Mouse (Mus musculus): ENCODE data around the gene Nqo1.

DNA sequence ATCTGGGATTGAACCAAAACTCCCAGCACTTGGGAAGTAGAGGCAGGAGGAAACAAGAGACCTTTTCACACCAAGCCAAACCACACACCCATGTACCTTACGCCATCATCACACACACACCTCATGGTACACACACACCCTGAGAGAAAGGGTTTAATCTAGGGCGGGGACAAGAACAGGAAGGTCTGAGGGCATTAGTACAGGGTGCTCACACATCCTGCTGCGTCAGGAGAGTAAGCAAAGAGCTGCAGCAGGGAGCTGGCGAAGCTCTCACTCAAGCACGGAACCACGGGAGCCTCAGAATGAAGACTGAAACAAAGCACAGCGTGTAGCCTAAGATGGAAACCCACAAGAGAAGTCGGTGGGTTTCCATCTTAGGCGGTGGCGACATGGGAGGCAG lies 10.9 kb upstream of the Nqo1 start:
- TF ChIP-seq POLR2A (IDR thresholded peaks at IDR 0.05; ENCODE audit: borderline replicate concordance, extremely low read depth, insufficient read depth, insufficient read length, poor library complexity, severe bottlenecking) (no peak), CTCF (IDR thresholded peaks at IDR 0.05; ENCODE audit: borderline replicate concordance, extremely low read depth, insufficient read depth, insufficient read length) (no peak)

Measured in brain, embryonic 14.5 days (tissue).